Comparison of ENCODE assay signal across 8 mouse cellular contexts in the genomic region with DNA sequence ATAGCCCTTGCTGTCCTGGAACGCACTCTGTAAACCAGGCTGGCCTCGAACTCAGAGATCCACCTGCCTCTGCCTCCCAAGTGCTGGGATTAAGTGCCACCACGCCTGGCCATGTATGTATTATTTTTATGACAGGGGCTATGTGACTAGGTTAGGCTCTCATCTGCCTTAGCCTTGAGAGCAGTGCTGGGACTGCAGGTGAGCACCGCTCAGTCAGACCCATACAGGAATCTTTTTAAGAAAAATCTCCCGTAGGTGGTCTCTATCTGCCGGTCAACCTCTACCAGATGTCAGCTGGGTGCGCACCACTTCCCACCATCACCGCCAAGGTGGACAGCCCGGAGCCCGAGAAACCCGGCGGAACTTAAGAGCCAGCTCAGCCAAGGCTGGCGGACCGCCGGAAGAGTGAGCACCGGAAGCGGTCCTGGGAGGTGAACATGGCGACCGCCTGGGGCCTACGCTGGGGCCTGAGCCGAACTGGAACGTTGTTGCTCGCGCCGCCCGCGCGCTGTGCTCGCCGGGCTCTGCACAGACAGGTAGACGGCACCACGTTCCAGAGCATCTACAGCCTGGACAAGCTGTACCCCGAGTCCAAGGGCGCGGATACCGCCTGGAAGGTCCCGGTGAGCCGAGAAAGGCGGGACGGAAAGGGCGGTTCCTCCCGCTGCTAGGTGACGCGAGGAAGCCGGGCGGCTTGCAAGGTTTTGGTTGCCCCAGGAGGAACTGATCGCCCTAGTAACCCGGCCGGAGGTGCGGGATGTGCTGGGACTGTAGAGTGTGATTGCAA. TPM values are rescaled to one million over a fixed set of nuclear protein-coding genes. Genes with fewer than 3 reads are reported as not detected.
DNase-seq lines count a peak whose midpoint lies in the region; ATAC-seq and TF ChIP-seq lines count a peak whose summit lies in the region.

A gene (plus strand): TSS at position 415 of the 787 bp plus-strand sequence.

- no peaks in the 10 kb centered on the region for H3K9me3 ChIP-seq in G1E (replicated peaks)
- no peaks in the 10 kb centered on the region for H3K9me3 ChIP-seq in forebrain, embryonic 15.5 days
- no peaks in the 10 kb centered on the region for H3K9me3 ChIP-seq in neural tube, embryonic 14.5 days (ENCODE audit: control insufficient read depth, low read length)

- H3K4me2 ChIP-seq in forebrain, embryonic 15.5 days (replicated peaks), result peak within 1 kb of the TSS; percentile 71
- peak within 1 kb of the TSS; percentile 61 for H3K4me2 ChIP-seq in neural tube, embryonic 14.5 days (ENCODE audit: low read depth, low read length)

- H3K9ac ChIP-seq in forebrain, embryonic 15.5 days (replicated peaks), result peak within 1 kb of the TSS; percentile 85
- H3K9ac ChIP-seq in neural tube, embryonic 14.5 days (replicated peaks; ENCODE audit: low read depth, low read length), result peak within 1 kb of the TSS; percentile 94

- peak; percentile 33; the same call in 1 of the 2 replicates for TF ChIP-seq POLR2A in testis, adult 2 months (IDR thresholded peaks at IDR 0.05; ENCODE audit: control insufficient read depth, low read depth, low read length)

- peaks cover 32% of the 10 kb centered on the region for H3K4me1 ChIP-seq in G1E (ENCODE audit: insufficient read depth, low read depth, low read length)
- peaks cover 22% of the 10 kb centered on the region for H3K4me1 ChIP-seq in forebrain, embryonic 15.5 days
- peaks cover 14% of the 10 kb centered on the region for H3K4me1 ChIP-seq in neural tube, embryonic 14.5 days (ENCODE audit: control insufficient read depth, insufficient read depth, low read length)
- H3K4me1 ChIP-seq in testis, adult 2 months (ENCODE audit: control insufficient read depth, insufficient read depth, low read length), result peaks cover 16% of the 10 kb centered on the region

- ATAC-seq in G1E (ENCODE audit: extremely low read depth, insufficient number of reproducible peaks, low FRiP score, poor library complexity, severe bottlenecking), result peak; percentile 90
- peak; percentile 90 for ATAC-seq in forebrain, embryonic 15.5 days (replicated peaks)
- ATAC-seq in neural tube, embryonic 14.5 days (ENCODE audit: low read depth), result peak; percentile 91

- intact Hi-C loops in heart, postnatal 14 days (cut with DNase I), result loop anchor here (2.0 kb wide), 1 partner anchor 21 kb away; no protein-coding TSS in a partner anchor

- peak within 1 kb of the TSS; percentile 86 for H3K27ac ChIP-seq in forebrain, embryonic 15.5 days (replicated peaks)
- peak within 1 kb of the TSS; percentile 87 for H3K27ac ChIP-seq in neural tube, embryonic 14.5 days (ENCODE audit: low read depth, low read length)
- H3K27ac ChIP-seq in testis, adult 2 months (ENCODE audit: control insufficient read depth, insufficient read depth, low read depth, low read length), result peak within 1 kb of the TSS; percentile 94

- peak; percentile 82 for DNase-seq in G1E (ENCODE audit: low spot score)
- peak; percentile 85 for DNase-seq in cerebellum, adult 11 months
- DNase-seq in heart, postnatal 14 days, result peak; percentile 87 to 93
- DNase-seq in layer of hippocampus, adult 11-12 months (ENCODE audit: low spot score), result peak; percentile 85
- peak; percentile 86 for DNase-seq in lung, adult 18-20 months

- 3% methylated on average over 50 of the region's 50 CpGs for WGBS in forebrain, embryonic 15.5 days
- WGBS in neural tube, embryonic 14.5 days, result 3% methylated on average over 50 of the region's 50 CpGs

- no peaks in the 10 kb centered on the region for H3K27me3 ChIP-seq in G1E (ENCODE audit: insufficient read depth, low read length)
- H3K27me3 ChIP-seq in forebrain, embryonic 15.5 days, result no peaks in the 10 kb centered on the region
- H3K27me3 ChIP-seq in neural tube, embryonic 14.5 days (ENCODE audit: control insufficient read depth, insufficient read depth, low read length), result no peaks in the 10 kb centered on the region
- H3K27me3 ChIP-seq in testis, adult 2 months (ENCODE audit: control insufficient read depth, insufficient read depth, low read length), result no peaks in the 10 kb centered on the region

- TF ChIP-seq CTCF in G1E (IDR thresholded peaks at IDR 0.05; ENCODE audit: low read depth, low read length), result no peak
- no peak for TF ChIP-seq CTCF in testis, adult 2 months (IDR thresholded peaks at IDR 0.05; ENCODE audit: control insufficient read depth, insufficient read depth, insufficient replicate concordance, low read depth, low read length)

- H3K36me3 ChIP-seq in G1E (replicated peaks), result peaks cover 38% of the 10 kb centered on the region
- H3K36me3 ChIP-seq in forebrain, embryonic 15.5 days, result 0 out of 2 replicates have a peak, but pooled peaks cover 6% of the 10 kb centered on the region
- peaks cover 6% of the 10 kb centered on the region; the same call in 1 of the 2 replicates for H3K36me3 ChIP-seq in neural tube, embryonic 14.5 days (ENCODE audit: control insufficient read depth, insufficient read depth, low read length)
- H3K36me3 ChIP-seq in testis, adult 2 months (ENCODE audit: control insufficient read depth, insufficient read depth, low read length), result no peaks in the 10 kb centered on the region

- H3K4me3 ChIP-seq in G1E (ENCODE audit: low read depth, low read length), result peak within 1 kb of the TSS; percentile 86
- H3K4me3 ChIP-seq in forebrain, embryonic 15.5 days, result peak within 1 kb of the TSS; percentile 75
- peak within 1 kb of the TSS; percentile 86 for H3K4me3 ChIP-seq in neural tube, embryonic 14.5 days (ENCODE audit: low read depth, low read length)
- H3K4me3 ChIP-seq in testis, adult 2 months (ENCODE audit: control insufficient read depth, low read depth, low read length), result peak within 1 kb of the TSS; percentile 98

RNA-seq across cellular contexts. Expression of the gene that starts here (rescaled TPM):
- total RNA-seq in G1E (2014; fragmentation: Nextera tagmentation) (66.8 and 102 TPM in 2 replicates), G1E (2017) (75.3 and 78.5 TPM in 2 replicates)
- 67.0 and 74.3 TPM in 2 replicates for polyA plus RNA-seq in G1E (2012)
- polyA plus RNA-seq in forebrain, embryonic 15.5 days (2015; fragmentation: Nextera tagmentation; extraction: Ambion mirVana), result 178 and 192 TPM in 2 replicates
- 100 to 1,000 TPM; 128 to 140 TPM for total RNA-seq in heart, postnatal 14 days (2021)
- polyA plus RNA-seq in neural tube, embryonic 14.5 days (2014; fragmentation: Nextera tagmentation; extraction: Ambion mirVana), result 207 and 211 TPM in 2 replicates
- polyA plus RNA-seq in testis, adult 2 months (2012; rRNA removed), result 13.9 and 18.0 TPM in 2 replicates

Comparison
In these comparisons a context has a peak if more than half of its experiments do, and no peak if none do; other contexts are left out.
1. Peak in every context shown above with its lines: DNase-seq, ATAC-seq, H3K4me3 ChIP-seq and H3K27ac ChIP-seq.